Mouse (Mus musculus): ENCODE measurements around the gene E030018B13Rik.

Gene E030018B13Rik

DNA sequence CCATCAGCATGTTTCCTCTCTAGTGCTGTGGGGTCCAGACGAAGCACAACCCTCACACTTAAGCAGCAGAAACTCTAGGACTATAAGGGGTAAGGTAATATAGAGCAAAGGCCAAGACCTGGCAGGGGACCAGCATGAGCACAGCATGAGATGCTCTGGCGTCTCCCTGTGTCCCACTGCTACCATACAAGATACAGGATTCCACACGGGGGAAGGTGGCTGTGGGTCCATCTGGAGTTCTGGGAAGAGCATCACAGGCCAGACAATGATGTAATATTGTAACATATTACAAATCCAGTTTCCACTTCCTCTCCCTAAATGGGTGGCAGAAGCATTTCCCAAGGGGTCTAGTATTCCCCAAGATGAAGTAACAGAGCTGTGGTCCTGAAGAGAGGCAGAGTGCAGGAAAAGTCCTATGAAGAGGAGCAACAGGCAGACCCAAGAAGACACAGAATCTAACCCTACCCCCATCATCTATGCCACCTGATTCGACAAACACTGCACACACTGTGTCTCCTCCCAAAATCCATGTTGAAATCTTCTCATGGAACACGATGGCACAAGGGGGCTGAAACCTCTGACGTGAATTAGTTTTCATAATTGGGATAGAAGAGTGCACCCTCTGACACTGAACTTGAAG, at the start of gene E030018B13Rik:
TSS of gene E030018B13Rik (plus strand) at position 590 of the 640 bp plus-strand sequence.
- DNase-seq: no peak

GRCm38 (mm10) chr7:63868356-63868918, 48.2 kb upstream of the E030018B13Rik start:
- no peak for DNase-seq

DNA sequence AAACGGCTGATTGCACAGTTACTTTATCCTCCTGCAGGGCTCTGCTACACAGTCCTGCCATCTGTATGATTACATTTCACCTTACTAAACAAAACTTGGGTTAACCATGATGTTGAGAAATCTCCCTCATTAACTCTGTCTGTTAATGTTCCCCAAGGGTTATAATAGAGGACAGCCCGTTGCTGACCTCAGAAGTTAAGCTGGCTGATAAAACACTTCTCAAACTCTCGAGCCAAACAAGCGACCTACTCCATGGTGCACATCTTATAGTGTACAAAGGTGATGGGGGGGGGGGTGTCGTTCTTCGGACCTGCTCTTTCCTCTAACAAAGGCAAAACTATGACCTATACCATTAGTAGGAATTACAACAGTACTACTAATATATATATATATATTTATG, 45.0 kb upstream of the E030018B13Rik start:
- DNase-seq: no peak

- DNase-seq: no peak
These were observed 42.8 kb upstream of the E030018B13Rik start for GRCm38 (mm10) chr7:63873880-63874279.

- DNase-seq: no peak
These were observed 41.0 kb upstream of the E030018B13Rik start for GRCm38 (mm10) chr7:63875686-63876085.

DNA sequence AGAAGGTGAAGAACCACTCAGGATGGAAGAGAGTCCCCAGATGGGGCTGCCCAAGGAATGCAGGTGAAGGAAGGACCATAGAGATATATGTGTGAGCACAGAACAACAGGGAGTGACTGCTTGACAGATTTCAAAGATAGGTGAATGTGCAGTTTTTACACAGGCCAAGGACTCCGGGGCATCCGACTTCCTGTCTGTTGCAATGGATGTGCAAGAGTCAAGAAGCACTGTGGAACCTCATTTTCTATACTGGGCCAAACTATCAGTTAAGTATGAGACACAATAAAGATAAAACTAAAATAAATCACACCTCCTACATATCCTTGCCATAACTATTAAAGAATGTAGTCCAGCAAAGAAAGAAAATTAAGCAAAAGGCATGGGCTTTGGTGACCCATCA, 40.0 kb upstream of the E030018B13Rik start:
- no peak for DNase-seq

DNA sequence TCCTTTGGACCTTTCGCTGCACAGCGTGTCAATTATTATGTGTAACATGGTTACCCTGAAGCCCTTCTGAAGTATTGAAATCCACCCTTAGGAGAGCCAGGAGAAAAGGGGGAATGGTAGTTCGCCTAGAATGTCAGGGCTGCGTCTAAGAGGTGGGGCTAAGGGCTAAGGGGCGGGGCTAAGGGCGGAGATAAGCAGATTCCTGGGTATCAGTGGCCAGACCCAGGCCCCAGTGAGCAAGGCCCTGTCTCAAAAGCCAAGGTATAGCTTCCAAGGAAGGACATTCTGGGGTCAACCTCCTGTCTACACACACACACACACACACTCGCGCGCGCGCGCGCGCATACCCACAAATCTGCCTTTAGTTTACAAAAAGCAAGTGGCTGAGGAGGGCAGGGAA, 39.0 kb upstream of the E030018B13Rik start:
- DNase-seq: no peak

DNA sequence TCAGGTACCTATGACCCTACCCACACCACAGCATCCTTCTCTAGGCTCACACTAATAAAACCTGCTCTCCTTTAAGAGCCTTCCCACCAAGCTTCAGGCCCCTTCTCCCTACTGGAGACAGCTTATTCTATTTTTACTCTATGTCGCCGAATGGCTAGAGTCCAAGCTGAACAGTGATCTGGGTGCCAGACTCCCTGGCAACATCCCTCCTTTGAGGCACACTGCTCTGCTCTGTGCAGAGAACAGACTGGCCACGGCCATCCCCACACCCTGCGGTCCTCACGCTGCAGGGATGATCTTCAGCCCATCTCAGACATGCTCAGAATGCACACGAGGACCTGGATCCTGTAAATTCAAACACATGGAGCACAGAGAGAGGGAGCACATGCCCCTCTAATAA, 37.1 kb upstream of the E030018B13Rik start:
- peak in 1 of 2 experiments; percentile 30 for DNase-seq

- no peak for DNase-seq
These were observed 33.9 kb upstream of the E030018B13Rik start for GRCm38 (mm10) chr7:63882739-63883138.

DNA sequence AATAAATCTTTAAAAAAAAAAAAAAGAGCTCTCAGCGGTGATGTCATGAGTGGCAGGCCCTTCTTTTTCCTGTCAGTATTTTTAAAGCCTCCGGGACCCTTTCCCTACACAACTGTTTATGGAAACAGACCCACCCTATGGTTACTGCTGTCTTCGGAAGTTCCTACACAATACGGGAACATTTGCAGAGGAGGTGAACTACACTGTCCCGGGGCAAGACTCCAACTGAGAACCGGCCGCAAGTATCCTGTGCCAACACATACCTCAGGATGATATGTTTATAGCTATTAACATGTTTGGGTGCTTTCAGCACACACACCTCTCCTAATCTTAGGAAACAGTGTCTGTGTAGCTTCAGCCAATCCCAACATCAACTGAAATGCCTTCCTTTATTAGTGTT, 31.6 kb upstream of the E030018B13Rik start:
- no peak for DNase-seq

DNA sequence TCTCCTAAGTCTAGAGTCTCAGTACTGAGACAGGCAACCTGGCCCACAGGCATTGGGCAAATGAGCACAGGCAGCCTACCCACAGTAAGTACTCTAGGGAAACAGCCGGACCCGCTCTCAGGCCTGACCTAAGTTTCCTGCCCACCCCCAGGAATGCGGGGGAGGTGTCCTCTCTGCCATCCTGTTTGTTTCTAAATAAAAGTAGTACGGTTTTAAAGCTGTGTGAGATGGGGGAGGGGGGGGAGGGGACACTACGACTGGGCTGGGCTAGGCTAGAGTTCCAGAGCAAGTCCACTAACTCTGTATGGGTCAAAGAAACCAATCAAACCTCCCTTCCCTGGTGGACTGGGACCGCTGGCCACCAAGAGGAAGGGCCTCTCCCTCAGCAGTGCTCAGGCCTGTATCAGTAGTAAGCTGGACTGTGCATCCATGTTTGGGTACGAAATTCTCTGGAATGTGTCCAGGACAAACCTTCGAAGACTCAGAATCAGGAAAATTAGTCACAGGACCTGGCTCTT, 29.6 kb upstream of the E030018B13Rik start:
- peak; percentile 64 to 83 for DNase-seq

GRCm38 (mm10) chr7:63887602-63888123, 29.0 kb upstream of the E030018B13Rik start:
- DNase-seq: no peak

GRCm38 (mm10) chr7:63888674-63889073, 28.0 kb upstream of the E030018B13Rik start:
- no peak for DNase-seq

- peak in 1 of 2 experiments; percentile 64 for DNase-seq
These were observed 27.3 kb upstream of the E030018B13Rik start for GRCm38 (mm10) chr7:63889116-63889975.

DNA sequence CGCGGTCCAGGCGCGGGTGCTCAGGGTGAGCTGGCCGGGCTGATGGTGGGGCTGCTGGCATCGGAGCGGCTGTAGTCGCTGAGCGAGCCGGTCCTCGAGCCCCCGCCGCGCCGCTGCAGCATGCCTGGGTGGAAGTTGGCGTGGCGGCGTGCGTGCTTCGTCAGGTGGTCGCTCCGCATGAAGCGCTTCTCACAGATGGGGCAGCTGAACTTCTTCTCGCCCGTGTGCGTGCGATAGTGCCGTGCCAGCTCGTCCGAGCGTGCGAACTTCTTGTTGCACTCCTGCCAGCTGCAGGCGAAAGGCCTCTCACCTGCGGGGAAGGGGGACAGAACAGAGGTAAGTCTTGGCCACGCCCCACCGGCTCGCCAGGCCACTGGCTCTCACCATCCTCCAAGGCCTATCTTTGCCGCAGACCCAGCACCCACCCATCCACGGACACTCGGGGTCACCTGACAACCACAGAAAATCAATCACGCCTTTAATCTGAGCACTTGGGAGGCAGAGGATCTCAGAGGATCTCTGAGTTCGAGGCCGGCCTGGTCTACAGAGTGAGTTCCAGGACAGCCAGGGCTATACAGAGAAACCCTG, 25.1 kb upstream of the E030018B13Rik start:
- DNase-seq: peak in 1 of 2 experiments; percentile 70

DNA sequence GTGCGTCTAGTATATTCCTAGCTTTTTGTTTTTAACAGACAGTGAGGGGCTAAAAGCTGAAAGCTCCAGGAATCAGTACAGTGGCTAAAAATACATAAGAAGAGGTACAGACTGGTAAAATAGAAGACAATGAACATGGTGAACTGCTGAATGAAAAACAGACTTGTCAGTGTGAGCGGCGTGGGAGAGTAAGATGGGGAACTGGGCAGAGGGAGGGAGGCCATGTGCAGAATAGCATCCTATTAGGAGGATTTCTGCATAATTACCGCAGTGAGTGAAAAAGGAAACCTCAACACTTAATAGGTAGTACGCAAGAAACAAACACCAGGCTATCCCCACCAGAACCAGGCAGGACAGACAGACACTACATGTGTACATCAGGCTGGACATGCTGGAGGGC, 23.5 kb upstream of the E030018B13Rik start:
- DNase-seq: no peak

GRCm38 (mm10) chr7:63893729-63894128, 22.9 kb upstream of the E030018B13Rik start:
- no peak for DNase-seq

DNA sequence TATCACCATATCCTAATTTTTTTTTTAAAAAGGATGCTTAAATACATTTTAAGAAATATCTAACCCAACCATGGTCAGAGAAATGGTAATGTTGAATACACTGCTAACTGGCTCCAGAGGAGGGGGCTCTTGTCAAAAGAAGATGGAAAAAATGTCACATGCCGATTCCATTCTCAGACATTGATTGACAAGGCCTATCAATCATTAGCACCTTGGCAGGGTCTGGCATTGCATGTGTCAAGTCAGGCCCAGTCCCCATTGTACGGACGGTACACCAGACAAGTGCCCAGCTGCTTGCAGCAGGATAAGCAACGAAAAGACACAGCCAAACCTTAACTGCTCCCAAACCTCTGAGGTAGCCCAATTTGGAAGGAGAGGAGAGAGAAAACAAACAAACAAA, 22.0 kb upstream of the E030018B13Rik start:
- DNase-seq: peak; percentile 49 to 85

GRCm38 (mm10) chr7:63895223-63895622, 21.4 kb upstream of the E030018B13Rik start:
- DNase-seq: no peak

DNA sequence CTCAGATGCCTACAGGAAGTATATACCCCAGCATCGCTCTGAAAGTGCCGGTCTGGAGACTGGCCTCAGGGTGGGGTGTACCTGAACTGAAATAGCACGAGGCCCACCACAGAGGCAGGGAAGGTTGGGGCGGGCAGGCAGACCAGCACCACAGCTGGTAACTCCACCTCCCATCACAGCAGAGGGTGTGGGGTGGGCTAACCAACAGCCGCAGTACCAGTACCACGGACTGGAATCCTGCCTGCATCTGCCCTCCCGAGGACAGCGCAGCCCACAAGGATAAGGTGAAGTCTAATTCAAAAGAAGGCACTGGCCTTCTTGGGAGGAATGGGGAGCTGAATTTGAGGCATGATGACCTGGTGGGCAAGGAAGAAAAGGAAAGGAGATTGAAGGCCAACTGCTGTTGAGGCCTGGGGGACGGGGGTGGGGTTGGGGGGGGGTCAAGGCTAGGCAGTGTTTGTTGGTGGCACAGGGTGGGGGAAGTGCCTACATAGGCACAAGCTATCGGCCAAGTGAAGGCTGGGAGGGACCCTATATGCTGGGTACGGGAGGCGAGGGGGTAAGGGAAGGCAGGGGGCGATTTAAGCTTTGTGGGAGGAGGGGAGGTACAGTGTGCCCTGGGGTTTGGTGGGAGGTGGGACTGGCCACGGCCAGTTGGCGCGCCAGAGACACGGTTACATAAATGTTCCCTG, 20.2 kb upstream of the E030018B13Rik start:
- peak in 1 of 2 experiments; percentile 74 for DNase-seq

DNA sequence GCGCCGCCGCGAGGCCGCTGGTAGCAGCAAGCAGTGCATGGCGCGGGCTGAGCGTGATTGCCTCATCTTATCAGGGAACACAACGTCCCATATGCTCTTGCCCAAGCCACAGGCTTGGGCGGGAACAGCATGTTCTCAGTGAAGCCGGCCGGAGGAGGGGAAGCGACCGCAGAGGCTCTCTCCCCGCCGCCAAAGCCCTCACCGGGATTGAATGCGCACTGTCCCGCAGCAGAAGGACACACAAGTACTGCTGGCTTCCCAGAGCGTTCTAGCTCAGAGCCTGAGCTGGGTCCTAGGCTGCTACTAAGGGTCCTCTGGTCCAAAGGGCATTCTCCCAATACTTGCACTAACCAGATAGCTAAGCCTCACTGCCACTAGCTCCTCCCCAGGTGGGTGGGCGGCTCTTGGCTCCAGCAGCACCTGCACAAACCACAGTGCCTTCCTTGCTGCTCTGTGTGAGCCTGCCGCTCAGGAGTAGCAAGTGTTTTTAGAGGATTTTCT, 19.6 kb upstream of the E030018B13Rik start:
- DNase-seq: peak; percentile 93 to 99

- no peak for DNase-seq
These were observed 19.0 kb upstream of the E030018B13Rik start for GRCm38 (mm10) chr7:63897655-63898054.

Data from kidney, postnatal 25 days (tissue).